Mouse (Mus musculus): ENCODE results near the gene Lypd3. TPM values are rescaled to one million over a fixed set of nuclear protein-coding genes. Genes with fewer than 3 reads are reported as not detected.
"Not testable (repeated sequence)": the region's sequence is repeated elsewhere in the genome, so short reads cannot be mapped to it uniquely, and the experiment has no call there.

The Lypd3 gene
- polyA plus RNA-seq, 1 experiment from 2014 or later = 0.83 TPM

- Histone ChIP-seq H3K4me1 (ENCODE audit: control insufficient read depth, insufficient read depth, low read length) (peaks cover 11% of the 10 kb centered on the region), H3K36me3 (ENCODE audit: control insufficient read depth, insufficient read depth, low read length) (no peaks in the 10 kb centered on the region), H3K9ac (ENCODE audit: low read length) (peak within 1 kb of the TSS; percentile 27; the same call in 1 of the 2 replicates), H3K27ac (ENCODE audit: low read depth, low read length) (no peak within 1 kb of the TSS), H3K4me3 (ENCODE audit: low read depth, low read length) (peak within 1 kb of the TSS; percentile 31), H3K9me3 (ENCODE audit: control insufficient read depth, low read length) (no peaks in the 10 kb centered on the region), H3K4me2 (peak within 1 kb of the TSS; percentile 49), H3K27me3 (ENCODE audit: control insufficient read depth, insufficient read depth, low read length) (peaks cover 44% of the 10 kb centered on the region)
- peak; percentile 31 for ATAC-seq (ENCODE audit: low FRiP score)
- WGBS = 3% methylated on average over 24 of the region's 27 CpGs
- DNase-seq (ENCODE audit: low spot score, missing footprints) = peak; percentile 80
Observed at GRCm38 (mm10) chr7:24610144-24610878, 26.0 kb upstream of the Lypd3 start, which contains the start of gene Phldb3. Gene Phldb3 (plus strand): TSS chr7:24610763.

DNA sequence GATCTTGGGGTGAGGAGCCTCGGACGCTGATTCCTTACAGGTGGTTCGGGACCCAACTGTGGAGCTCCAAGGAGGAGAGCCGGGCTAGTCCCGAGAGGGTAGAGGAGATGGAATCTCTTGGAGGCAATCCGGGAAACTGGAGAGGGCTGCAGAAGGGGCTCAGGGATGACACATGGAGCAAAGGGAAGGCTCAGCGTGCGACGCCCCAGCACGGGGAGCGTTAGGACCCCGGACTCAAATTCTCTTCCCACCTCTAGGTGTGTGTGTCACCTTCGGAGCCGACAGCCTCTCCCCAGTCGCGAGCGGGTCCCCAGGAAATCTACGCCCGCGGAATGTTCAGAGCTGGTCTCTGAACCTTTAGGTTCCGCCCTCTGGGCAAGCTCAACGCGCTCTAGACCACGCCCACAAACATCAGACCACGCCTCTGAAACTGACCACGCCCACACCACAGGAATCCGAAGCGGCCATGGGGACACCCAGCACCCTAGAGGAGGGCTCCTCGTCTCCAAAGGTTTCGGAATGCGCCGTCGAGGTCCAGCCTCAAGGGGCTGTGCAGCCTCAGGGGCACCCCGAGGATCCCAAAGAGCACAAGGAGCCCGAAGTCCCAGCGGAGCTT lies 25.4 kb upstream of the Lypd3 start:
- Histone ChIP-seq H3K27ac (ENCODE audit: low read depth, low read length) (no peak overlapping the region), H3K9ac (ENCODE audit: low read length) (peak overlapping the region; percentile 27; the same call in 1 of the 2 replicates), H3K4me1 (ENCODE audit: control insufficient read depth, insufficient read depth, low read length) (peaks cover 11% of the 10 kb centered on the region), H3K4me2 (peak overlapping the region; percentile 49), H3K36me3 (ENCODE audit: control insufficient read depth, insufficient read depth, low read length) (no peaks in the 10 kb centered on the region), H3K4me3 (ENCODE audit: low read depth, low read length) (peak overlapping the region; percentile 31), H3K27me3 (ENCODE audit: control insufficient read depth, insufficient read depth, low read length) (peaks cover 44% of the 10 kb centered on the region), H3K9me3 (ENCODE audit: control insufficient read depth, low read length) (no peaks in the 10 kb centered on the region)
- ATAC-seq (ENCODE audit: low FRiP score) (peak; percentile 59), DNase-seq (ENCODE audit: low spot score, missing footprints) (peak; percentile 98)
- WGBS = under 1% methylated on average over 36 of the region's 36 CpGs

- no peak overlapping the region for H3K27ac ChIP-seq (ENCODE audit: low read depth, low read length)
- H3K4me1 ChIP-seq (ENCODE audit: control insufficient read depth, insufficient read depth, low read length) = peaks cover 11% of the 10 kb centered on the region
- ATAC-seq (ENCODE audit: low FRiP score) (no peak), DNase-seq (ENCODE audit: low spot score, missing footprints) (peak; percentile 86)
- H3K4me2 ChIP-seq = peak overlapping the region; percentile 49
- 15% methylated on average over 7 of the region's 7 CpGs for WGBS
- H3K27me3 ChIP-seq (ENCODE audit: control insufficient read depth, insufficient read depth, low read length) = peaks cover 44% of the 10 kb centered on the region
- no peaks in the 10 kb centered on the region for H3K9me3 ChIP-seq (ENCODE audit: control insufficient read depth, low read length)
- no peak overlapping the region for H3K9ac ChIP-seq (ENCODE audit: low read length)
- no peaks in the 10 kb centered on the region for H3K36me3 ChIP-seq (ENCODE audit: control insufficient read depth, insufficient read depth, low read length)
- H3K4me3 ChIP-seq (ENCODE audit: low read depth, low read length) = peak overlapping the region; percentile 31; the same call in 1 of the 2 replicates
Observed at GRCm38 (mm10) chr7:24611709-24612108, 24.6 kb upstream of the Lypd3 start.

- Histone ChIP-seq H3K27ac (ENCODE audit: low read depth, low read length) (no peak overlapping the region), H3K9ac (ENCODE audit: low read length) (no peak overlapping the region), H3K4me2 (peak overlapping the region; percentile 30), H3K27me3 (ENCODE audit: control insufficient read depth, insufficient read depth, low read length) (peaks cover 44% of the 10 kb centered on the region), H3K9me3 (ENCODE audit: control insufficient read depth, low read length) (no peaks in the 10 kb centered on the region), H3K36me3 (ENCODE audit: control insufficient read depth, insufficient read depth, low read length) (no peaks in the 10 kb centered on the region), H3K4me3 (ENCODE audit: low read depth, low read length) (peak overlapping the region; percentile 11; the same call in 1 of the 2 replicates), H3K4me1 (ENCODE audit: control insufficient read depth, insufficient read depth, low read length) (peaks cover 11% of the 10 kb centered on the region)
- WGBS = 4% methylated on average over 27 of the region's 27 CpGs
- ATAC-seq (ENCODE audit: low FRiP score) (no peak), DNase-seq (ENCODE audit: low spot score, missing footprints) (peak; percentile 94)
Observed at GRCm38 (mm10) chr7:24612308-24612910, 23.9 kb upstream of the Lypd3 start.

GRCm38 (mm10) chr7:24614816-24615215 lies 21.5 kb upstream of the Lypd3 start:
- H3K4me3 ChIP-seq (ENCODE audit: low read depth, low read length) = no peak overlapping the region
- H3K9me3 ChIP-seq (ENCODE audit: control insufficient read depth, low read length) = no peaks in the 10 kb centered on the region
- H3K27me3 ChIP-seq (ENCODE audit: control insufficient read depth, insufficient read depth, low read length) = peaks cover 37% of the 10 kb centered on the region
- ATAC-seq (ENCODE audit: low FRiP score) (no peak), DNase-seq (ENCODE audit: low spot score, missing footprints) (peak; percentile 77)
- H3K36me3 ChIP-seq (ENCODE audit: control insufficient read depth, insufficient read depth, low read length) = no peaks in the 10 kb centered on the region
- no peak overlapping the region for H3K9ac ChIP-seq (ENCODE audit: low read length)
- 74% methylated on average over 13 of the region's 13 CpGs for whole genome bisulfite sequencing
- H3K4me1 ChIP-seq (ENCODE audit: control insufficient read depth, insufficient read depth, low read length) = peaks cover 11% of the 10 kb centered on the region
- no peak overlapping the region for H3K27ac ChIP-seq (ENCODE audit: low read depth, low read length)
- H3K4me2 ChIP-seq = no peak overlapping the region

DNA sequence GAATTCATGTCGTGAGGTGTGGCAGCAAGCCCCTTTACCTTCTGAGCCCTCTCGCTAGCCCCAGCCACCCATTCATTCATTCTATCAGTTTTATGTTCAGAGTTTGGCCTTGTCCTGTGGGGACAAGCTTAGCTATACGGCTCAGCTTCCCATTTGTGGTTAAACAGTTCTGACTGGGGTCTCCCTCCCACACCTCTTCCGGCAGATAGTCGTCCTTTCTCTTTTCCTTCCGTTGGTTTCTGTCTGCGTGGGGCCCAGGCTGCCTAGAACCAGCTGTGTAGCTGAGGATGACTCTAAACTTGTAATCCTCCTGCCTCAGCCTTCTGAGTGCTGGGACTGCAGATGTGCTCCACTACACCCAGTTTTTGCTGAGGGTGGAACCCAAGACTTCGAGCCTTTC lies 18.6 kb upstream of the Lypd3 start:
- no peaks in the 10 kb centered on the region for H3K9me3 ChIP-seq (ENCODE audit: control insufficient read depth, low read length)
- no peak overlapping the region for H3K4me3 ChIP-seq (ENCODE audit: low read depth, low read length)
- H3K4me1 ChIP-seq (ENCODE audit: control insufficient read depth, insufficient read depth, low read length) = no peaks in the 10 kb centered on the region
- H3K36me3 ChIP-seq (ENCODE audit: control insufficient read depth, insufficient read depth, low read length) = no peaks in the 10 kb centered on the region
- DNase-seq (ENCODE audit: low spot score, missing footprints) = peak; percentile 28
- no peak overlapping the region for H3K4me2 ChIP-seq
- H3K27ac ChIP-seq (ENCODE audit: low read depth, low read length) = no peak overlapping the region
- no peak overlapping the region for H3K9ac ChIP-seq (ENCODE audit: low read length)
- 81% methylated on average over 8 of the region's 8 CpGs for WGBS
- ATAC-seq (ENCODE audit: low FRiP score) = no peak
- peaks cover 9% of the 10 kb centered on the region for H3K27me3 ChIP-seq (ENCODE audit: control insufficient read depth, insufficient read depth, low read length)

- WGBS = 88% methylated on average over 8 of the region's 8 CpGs
- H3K4me1 ChIP-seq (ENCODE audit: control insufficient read depth, insufficient read depth, low read length); H3K9ac ChIP-seq (ENCODE audit: low read length); H3K27me3 ChIP-seq (ENCODE audit: control insufficient read depth, insufficient read depth, low read length); H3K36me3 ChIP-seq (ENCODE audit: control insufficient read depth, insufficient read depth, low read length); H3K27ac ChIP-seq (ENCODE audit: low read depth, low read length); H3K4me2 ChIP-seq; H3K4me3 ChIP-seq (ENCODE audit: low read depth, low read length); ATAC-seq (ENCODE audit: low FRiP score); DNase-seq (ENCODE audit: low spot score, missing footprints); H3K9me3 ChIP-seq (ENCODE audit: control insufficient read depth, low read length): not testable (repeated sequence)
Observed at GRCm38 (mm10) chr7:24618374-24618773, 18.0 kb upstream of the Lypd3 start.

GRCm38 (mm10) chr7:24619671-24620397 lies 16.5 kb upstream of the Lypd3 start:
- Histone ChIP-seq H3K4me2 (no peak overlapping the region), H3K27me3 (ENCODE audit: control insufficient read depth, insufficient read depth, low read length) (no peaks in the 10 kb centered on the region), H3K36me3 (ENCODE audit: control insufficient read depth, insufficient read depth, low read length) (no peaks in the 10 kb centered on the region), H3K27ac (ENCODE audit: low read depth, low read length) (no peak overlapping the region), H3K4me3 (ENCODE audit: low read depth, low read length) (no peak overlapping the region), H3K9me3 (ENCODE audit: control insufficient read depth, low read length) (no peaks in the 10 kb centered on the region), H3K9ac (ENCODE audit: low read length) (no peak overlapping the region), H3K4me1 (ENCODE audit: control insufficient read depth, insufficient read depth, low read length) (no peaks in the 10 kb centered on the region)
- DNase-seq (ENCODE audit: low spot score, missing footprints) (peak; percentile 45), ATAC-seq (ENCODE audit: low FRiP score) (no peak)
- WGBS = 53% methylated on average over 13 of the region's 13 CpGs

Measured in midbrain, embryonic 11.5 days (tissue).